Mouse (Mus musculus) left cerebral cortex, postnatal 25 days (tissue): Measurements from ENCODE around the gene Rab3c. TPM values are rescaled to one million over a fixed set of nuclear protein-coding genes. Genes with fewer than 3 reads are reported as not detected.

Experiments used
- DNase-seq, 2 experiments: peaks; one replicate each; pipeline ENCODE4 v3.0.0; 2022; ENCODE audit warnings: low spot score in 2 of 2, mixed read lengths in 1 of 2
- intact Hi-C: fragments of 180-260 bp; cut with DNase I; formaldehyde crosslinking; loops from one replicate; pipeline ENCODE4 v1.15.1; 2025
- total RNA-seq, 2 experiments: library from RNA; stranded (reverse); gene quantifications; 2 replicates each; pipeline ENCODE4 v1.2.3; 2021

Gene Rab3c
- total RNA-seq, 2 experiments from 2014 or later: 190 to 198 TPM

GRCm38 (mm10) chr13:110038521-110038920 lies 242.3 kb downstream of the Rab3c start:
- intact Hi-C loops: no loop called here
- no peak for DNase-seq

GRCm38 (mm10) chr13:110034885-110035284 lies 245.9 kb downstream of the Rab3c start:
- intact Hi-C loops: no loop called here
- no peak for DNase-seq

GRCm38 (mm10) chr13:110034041-110034440 lies 246.8 kb downstream of the Rab3c start:
- intact Hi-C loops: no loop called here
- DNase-seq: no peak

- DNase-seq: no peak
- intact Hi-C loops: no loop called here
These were observed 248.9 kb downstream of the Rab3c start for GRCm38 (mm10) chr13:110031886-110032285.

GRCm38 (mm10) chr13:110031061-110031460 lies 249.7 kb downstream of the Rab3c start:
- DNase-seq: no peak
- intact Hi-C loops: no loop called here

GRCm38 (mm10) chr13:110024381-110025161 lies 256.2 kb downstream of the Rab3c start:
- DNase-seq: no peak

DNA sequence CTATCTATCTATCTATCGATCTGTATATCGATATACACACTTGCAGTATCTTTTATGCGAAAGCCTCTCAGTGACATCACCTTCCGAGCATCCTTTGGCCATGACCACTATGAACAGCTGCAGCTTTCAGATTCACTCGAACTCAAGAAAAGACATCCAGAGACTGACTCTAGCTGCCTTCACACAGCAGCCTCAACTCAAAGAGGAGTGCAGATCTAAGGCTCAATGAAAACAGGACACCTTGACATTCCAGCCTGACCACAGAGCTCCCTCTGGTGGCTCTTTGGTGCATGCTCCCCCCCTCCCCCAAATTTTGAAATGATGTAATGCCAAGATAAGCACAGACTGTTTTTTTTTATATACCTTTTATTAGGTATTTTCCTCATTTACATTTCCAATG lies 257.8 kb downstream of the Rab3c start:
- peak in 1 of 2 experiments; percentile 34 for DNase-seq
- intact Hi-C loops: no loop called here

More at GRCm38 (mm10) chr13:110024381-110025161, 256.2 kb downstream of the Rab3c start:
- intact Hi-C loops: no loop called here

DNA sequence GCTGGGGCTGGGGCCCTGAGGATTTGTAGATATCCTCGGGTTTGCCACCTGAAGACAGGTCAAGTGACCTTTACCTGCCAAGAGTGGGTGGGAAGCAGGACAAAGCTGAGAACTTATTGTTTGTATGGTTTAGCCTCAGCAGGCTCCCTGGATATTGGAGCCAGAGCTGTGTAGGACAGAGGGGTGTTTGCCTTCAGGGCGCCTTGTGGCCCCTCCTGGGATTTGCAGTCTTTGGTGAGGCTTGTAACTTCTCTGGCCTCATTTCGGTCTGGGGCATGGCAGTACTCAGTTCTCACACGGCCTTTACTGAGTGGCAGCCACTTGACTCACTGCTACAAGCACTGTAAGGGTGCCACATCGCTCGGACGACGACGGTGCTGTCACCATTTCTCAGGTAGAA lies 261.0 kb downstream of the Rab3c start:
- intact Hi-C loops: loop anchor here (1.0 to 5.0 kb wide), 2 partner anchors 97 to 242 kb away; no protein-coding TSS in a partner anchor
- DNase-seq: no peak

DNA sequence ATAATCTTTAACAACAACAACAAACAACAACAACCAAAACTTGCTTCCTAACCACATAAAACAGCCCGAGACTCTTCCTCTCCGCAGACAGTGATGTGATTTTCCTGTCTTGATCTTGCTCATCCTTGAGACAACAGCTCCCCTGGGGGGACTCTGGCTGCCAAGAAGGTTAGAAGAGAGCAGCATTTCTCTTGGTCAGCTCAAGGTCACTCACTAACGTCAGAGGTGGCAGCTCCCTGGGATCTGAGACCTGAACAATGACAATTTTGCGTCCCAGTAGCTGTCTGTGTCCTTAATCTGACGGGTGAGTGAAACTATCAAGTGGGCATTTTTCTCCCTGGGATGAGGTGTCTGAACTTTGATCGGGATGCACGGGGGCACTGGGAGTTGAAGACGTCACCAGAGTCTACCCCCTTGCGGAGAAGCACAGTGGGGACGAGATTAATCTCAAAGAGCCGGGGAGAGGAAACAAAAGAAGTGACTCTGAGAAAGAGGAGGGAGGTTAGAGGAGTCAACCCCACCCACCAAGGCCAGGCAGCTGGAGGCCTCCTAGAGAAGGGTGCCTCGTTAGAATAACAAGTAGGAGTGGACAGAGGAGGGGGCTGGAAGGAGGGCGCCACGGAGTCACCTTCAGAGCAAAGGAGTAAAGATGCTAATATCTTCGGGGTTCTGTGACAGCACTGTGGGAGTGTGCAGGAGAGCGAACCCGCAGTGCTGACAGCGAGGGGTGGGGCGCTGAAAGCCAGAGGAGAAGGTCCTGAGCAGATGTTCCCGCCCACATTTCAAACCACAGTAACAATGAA lies 261.7 kb downstream of the Rab3c start:
- intact Hi-C loops: loop anchor here (1.0 to 5.0 kb wide), 3 partner anchors 93 to 242 kb away; no protein-coding TSS in a partner anchor
- DNase-seq: no peak

GRCm38 (mm10) chr13:110018431-110018901 lies 262.3 kb downstream of the Rab3c start:
- DNase-seq: peak; percentile 85 to 89
- intact Hi-C loops: loop anchor here (1.0 to 5.0 kb wide), 2 partner anchors 92 to 241 kb away; no protein-coding TSS in a partner anchor

- intact Hi-C loops: no loop called here
- DNase-seq: no peak
These were observed 268.8 kb downstream of the Rab3c start for GRCm38 (mm10) chr13:110012029-110012428.

DNA sequence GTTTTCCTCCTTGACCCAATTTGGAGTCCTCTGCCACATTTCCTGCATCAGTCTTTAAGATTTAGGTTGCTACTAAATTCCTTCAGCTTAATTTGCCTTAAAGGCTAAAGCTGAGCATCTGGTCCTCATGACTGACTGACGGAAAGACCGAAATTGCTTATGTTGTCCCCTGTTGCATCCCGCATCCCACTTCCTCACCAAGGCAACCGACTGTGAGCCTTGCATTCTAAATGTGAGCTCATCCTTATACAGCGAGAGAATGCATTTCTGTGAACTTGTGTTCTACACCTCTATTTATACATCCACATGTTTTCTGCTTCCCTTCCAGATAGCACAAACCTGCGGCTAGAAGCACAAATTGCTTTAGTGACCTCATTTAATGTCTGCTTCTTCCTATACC lies 269.9 kb downstream of the Rab3c start:
- DNase-seq: peak; percentile 34 to 78
- intact Hi-C loops: no loop called here

- intact Hi-C loops: loop anchor here (5.0 kb wide), 1 partner anchor 46 kb away; no protein-coding TSS in a partner anchor
- peak in 1 of 2 experiments; percentile 76 for DNase-seq
These were observed 272.3 kb downstream of the Rab3c start for GRCm38 (mm10) chr13:110008539-110008938.

DNA sequence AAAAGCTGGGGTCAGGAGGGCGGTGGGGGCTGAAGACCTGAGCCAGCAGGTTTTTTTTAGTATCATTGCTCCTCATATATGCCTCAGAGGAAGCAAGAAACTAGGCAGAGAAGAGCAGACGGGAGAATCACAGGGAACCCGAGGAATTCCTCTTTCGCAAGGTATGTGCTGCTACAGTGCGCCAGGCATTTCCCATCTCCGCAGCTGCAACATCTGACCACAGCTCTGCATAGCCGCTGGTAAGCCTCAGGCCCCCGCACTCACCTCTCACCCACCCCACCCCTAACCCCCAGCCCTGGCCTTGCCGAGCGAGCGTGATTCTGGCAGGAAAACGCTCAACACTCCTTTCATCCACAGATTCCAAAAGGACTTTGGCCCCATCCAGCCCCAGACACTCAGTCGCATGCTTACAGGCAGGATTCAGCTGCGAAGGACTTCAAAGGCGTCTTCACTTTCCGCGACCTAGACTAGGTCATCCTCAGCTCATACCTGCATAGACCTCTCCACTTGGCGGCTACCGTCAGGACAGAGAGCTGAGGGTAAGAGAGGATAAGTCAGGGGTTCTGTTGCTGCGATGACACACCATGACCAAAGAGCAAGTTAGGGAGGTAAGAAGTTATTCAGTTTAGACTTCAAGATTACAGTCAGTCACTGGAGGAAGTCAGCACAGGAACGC lies 274.6 kb downstream of the Rab3c start:
- intact Hi-C loops: loop anchor here (5.0 kb wide), 1 partner anchor 44 kb away; no protein-coding TSS in a partner anchor
- DNase-seq: no peak

Other genes starting within 250 kb of the Rab3c start
- not detected for gene Gapt, start 76.2 kb upstream of the Rab3c start, total RNA-seq
- gene Plk2, start 114.0 kb upstream of the Rab3c start, total RNA-seq: 100 to 1,000 TPM; 235 to 274 TPM